Mouse (Mus musculus) heart, embryonic 10.5 days (tissue): ENCODE data around the gene Klhdc9. TPM values are rescaled to one million over a fixed set of nuclear protein-coding genes. Genes with fewer than 3 reads are reported as not detected.
A peak's percentile ranks its signal among the peaks of the same experiment; 100 is the strongest.

Experiments used
- DNase-seq: peaks from one replicate; pipeline ENCODE4 v3.0.0-alpha.2; 2017; ENCODE audit warnings: low spot score
- H3K27ac ChIP-seq: fragments of 300-500 bp; sonication (generic); 2 replicates; pipeline ENCODE4 v1.5.1; 2016; ENCODE audit warnings: mild to moderate bottlenecking
- H3K27me3 ChIP-seq: fragments of 300-500 bp; sonication (generic); 2 replicates; pipeline ENCODE4 v1.6.1; 2016; ENCODE audit warnings: mild to moderate bottlenecking; ENCODE audit not compliant: poor library complexity, insufficient read depth, severe bottlenecking
- H3K36me3 ChIP-seq: fragments of 300-500 bp; sonication (generic); 2 replicates; pipeline ENCODE4 v1.6.1; 2016; ENCODE audit warnings: mild to moderate bottlenecking, moderate library complexity
- H3K4me1 ChIP-seq: fragments of 300-500 bp; sonication (generic); 2 replicates; pipeline ENCODE4 v1.6.1; 2016; ENCODE audit warnings: mild to moderate bottlenecking
- H3K4me3 ChIP-seq: fragments of 300-500 bp; sonication (generic); 2 replicates; pipeline ENCODE4 v1.5.1; 2016; ENCODE audit warnings: mild to moderate bottlenecking, moderate library complexity
- H3K9me3 ChIP-seq: fragments of 300-500 bp; sonication (generic); 2 replicates; pipeline ENCODE4 v1.6.1; 2016; ENCODE audit warnings: mild to moderate bottlenecking, moderate library complexity
- WGBS: fragments of 180-500 bp; shearing (Covaris S2); methylation state at CpG from one replicate; pipeline ENCODE4 v1.1.7; 2016; 5-methylcytosine and 5-hydroxymethylcytosine counted together
- polyA plus RNA-seq: library from polyadenylated mRNA; unstranded; fragments of >200 nt; fragmentation: Nextera tagmentation; extraction: Ambion mirVana; gene quantifications from 2 replicates; pipeline ENCODE4 v1.2.1, GENCODE M21; 2016

Klhdc9 gene
- polyA plus RNA-seq, 1 experiment from 2014 or later, result 0.87 TPM

DNA sequence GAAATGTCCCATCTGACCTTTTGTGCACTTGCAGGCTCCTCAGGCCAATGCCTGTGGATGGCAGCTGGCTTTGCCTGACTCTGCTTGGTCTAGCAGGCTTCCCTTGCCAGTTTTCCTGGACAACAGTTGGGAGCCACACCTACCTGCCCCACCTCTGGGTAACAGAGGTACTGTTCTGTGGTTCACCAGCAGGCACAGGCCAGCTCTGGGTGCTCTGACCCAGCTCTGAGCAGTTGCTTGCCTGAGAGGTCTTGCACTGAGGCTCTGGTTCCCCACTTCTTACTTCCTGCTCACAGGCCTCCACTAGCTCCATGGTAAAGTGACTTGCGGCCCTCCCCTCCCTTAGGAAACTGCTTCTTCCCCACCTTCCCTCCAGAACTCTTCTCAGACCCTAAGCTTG, 38.6 kb downstream of the Klhdc9 start:
- H3K4me3 ChIP-seq, result no peak overlapping the region
- no peaks in the 10 kb centered on the region for H3K9me3 ChIP-seq
- H3K36me3 ChIP-seq, result peaks cover 4% of the 10 kb centered on the region; the same call in 1 of the 2 replicates
- H3K27me3 ChIP-seq, result no peaks in the 10 kb centered on the region
- DNase-seq, result no peak
- no peak overlapping the region for H3K27ac ChIP-seq
- WGBS, result 78% methylated on average over 1 of the region's 1 CpGs
- H3K4me1 ChIP-seq, result peaks cover 3% of the 10 kb centered on the region

- Histone ChIP-seq H3K9me3 (no peaks in the 10 kb centered on the region), H3K27ac (no peak overlapping the region), H3K27me3 (no peaks in the 10 kb centered on the region), H3K4me1 (peaks cover 3% of the 10 kb centered on the region), H3K36me3 (peaks cover 4% of the 10 kb centered on the region; the same call in 1 of the 2 replicates), H3K4me3 (no peak overlapping the region)
- DNase-seq, result no peak
Observed at GRCm38 (mm10) chr1:171321415-171321814, 39.2 kb downstream of the Klhdc9 start.

DNA sequence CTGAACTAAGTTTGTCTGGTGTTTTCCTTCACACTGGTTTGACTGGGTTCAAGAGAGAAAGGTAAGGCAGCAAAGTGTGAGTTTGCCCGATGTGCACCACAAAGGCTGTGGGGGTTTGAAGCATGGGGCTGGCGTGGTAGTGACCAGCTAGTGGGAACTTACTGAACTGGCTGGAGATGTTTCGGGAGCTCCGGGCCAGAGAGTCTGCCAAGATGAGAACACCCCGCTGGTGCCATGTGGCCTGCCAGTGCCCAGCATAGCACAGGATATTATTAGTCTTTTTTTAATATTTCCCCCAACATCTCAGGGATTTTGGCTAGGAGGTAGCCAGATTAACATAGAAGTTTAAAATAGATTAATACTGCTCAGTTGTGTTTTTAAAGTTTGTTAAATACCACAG, 40.4 kb downstream of the Klhdc9 start:
- DNase-seq, result no peak
- H3K4me1 ChIP-seq, result peaks cover 3% of the 10 kb centered on the region
- no peaks in the 10 kb centered on the region for H3K27me3 ChIP-seq
- no peak overlapping the region for H3K27ac ChIP-seq
- H3K36me3 ChIP-seq, result peaks cover 4% of the 10 kb centered on the region; the same call in 1 of the 2 replicates
- no peaks in the 10 kb centered on the region for H3K9me3 ChIP-seq
- 12% methylated on average over 5 of the region's 5 CpGs for WGBS
- H3K4me3 ChIP-seq, result peak overlapping the region; percentile 33

- peak overlapping the region; percentile 33 for H3K4me3 ChIP-seq
Observed at GRCm38 (mm10) chr1:171319748-171320147, 40.9 kb downstream of the Klhdc9 start.

DNA sequence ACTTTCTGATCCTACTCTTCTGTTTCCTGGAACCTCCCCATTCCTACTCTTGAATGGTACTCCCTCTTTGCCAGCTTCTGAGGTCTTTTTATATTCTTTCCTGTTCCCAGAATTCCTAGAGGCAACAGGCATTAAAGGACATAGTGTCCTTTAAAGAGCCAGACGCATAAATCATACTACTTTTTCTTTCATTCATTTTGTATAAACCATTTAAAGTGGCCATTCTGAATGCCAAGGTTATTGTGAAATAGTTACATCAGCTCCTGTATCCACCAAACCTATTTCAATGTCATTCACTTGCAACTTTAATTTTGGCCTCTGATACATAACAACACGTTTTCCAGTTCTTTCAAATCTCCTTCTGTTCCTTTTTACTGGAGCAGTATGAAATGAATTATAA, 51.3 kb downstream of the Klhdc9 start:
- H3K27me3 ChIP-seq, result no peaks in the 10 kb centered on the region
- WGBS, result 70% methylated on average over 2 of the region's 2 CpGs
- H3K9me3 ChIP-seq, result no peaks in the 10 kb centered on the region
- no peak overlapping the region for H3K4me3 ChIP-seq
- no peak for DNase-seq
- 0 out of 2 replicates have a peak, but pooled peaks cover 4% of the 10 kb centered on the region for H3K4me1 ChIP-seq
- no peaks in the 10 kb centered on the region for H3K36me3 ChIP-seq
- no peak overlapping the region for H3K27ac ChIP-seq

More at GRCm38 (mm10) chr1:171319748-171320147, 40.9 kb downstream of the Klhdc9 start:
- no peak for DNase-seq
- WGBS, result 14% methylated on average over 7 of the region's 7 CpGs
- Histone ChIP-seq H3K27me3 (no peaks in the 10 kb centered on the region), H3K27ac (no peak overlapping the region), H3K36me3 (peaks cover under 1% of the 10 kb centered on the region; the same call in 1 of the 2 replicates), H3K9me3 (no peaks in the 10 kb centered on the region), H3K4me1 (peaks cover 3% of the 10 kb centered on the region)

Other genes starting within 250 kb of the Klhdc9 start
- 1.6 and 3.7 TPM in 2 replicates for gene Cfap126, start 246.9 kb downstream of the Klhdc9 start, polyA plus RNA-seq
- 361 and 463 TPM in 2 replicates for gene Sdhc, start 210.2 kb downstream of the Klhdc9 start, polyA plus RNA-seq
- 0.06 and 0.14 TPM in 2 replicates for gene Mpz, start 210.1 kb downstream of the Klhdc9 start, polyA plus RNA-seq
- gene Pcp4l1, start 164.5 kb downstream of the Klhdc9 start, polyA plus RNA-seq, result 18.0 and 24.4 TPM in 2 replicates
- gene Nr1i3, start 146.8 kb downstream of the Klhdc9 start, polyA plus RNA-seq, result 0.14 and 0.28 TPM in 2 replicates
- 41.8 and 53.7 TPM in 2 replicates for gene Tomm40l, start 138.3 kb downstream of the Klhdc9 start, polyA plus RNA-seq
- 16.2 and 315 TPM in 2 replicates for gene Apoa2, start 135.7 kb downstream of the Klhdc9 start, polyA plus RNA-seq
- gene Fcer1g, start 126.4 kb downstream of the Klhdc9 start, polyA plus RNA-seq, result 4.9 and 12.1 TPM in 2 replicates
- gene Adamts4, start 110.4 kb downstream of the Klhdc9 start, polyA plus RNA-seq, result 2.6 and 2.8 TPM in 2 replicates
- gene Ndufs2, start 109.4 kb downstream of the Klhdc9 start, polyA plus RNA-seq, result 390 and 470 TPM in 2 replicates
- gene B4galt3, start 90.5 kb downstream of the Klhdc9 start, polyA plus RNA-seq, result 53.3 and 62.4 TPM in 2 replicates
- gene Ppox, start 79.6 kb downstream of the Klhdc9 start, polyA plus RNA-seq, result 57.1 and 59.8 TPM in 2 replicates
- 58.5 and 74.8 TPM in 2 replicates for gene Usp21, start 72.8 kb downstream of the Klhdc9 start, polyA plus RNA-seq
- gene Ufc1, start 65.8 kb downstream of the Klhdc9 start, polyA plus RNA-seq, result 86.8 and 92.0 TPM in 2 replicates
- 40.8 and 43.8 TPM in 2 replicates for gene Dedd, start 31.7 kb downstream of the Klhdc9 start, polyA plus RNA-seq
- gene Nit1, start 15.2 kb downstream of the Klhdc9 start, polyA plus RNA-seq, result 37.5 and 39.3 TPM in 2 replicates
- gene Pfdn2, start 15.1 kb downstream of the Klhdc9 start, polyA plus RNA-seq, result 109 and 150 TPM in 2 replicates
- gene Nectin4, start 9.3 kb upstream of the Klhdc9 start, polyA plus RNA-seq, result 0.38 and 1.3 TPM in 2 replicates
- 0.41 and 0.95 TPM in 2 replicates for gene Arhgap30, start 28.2 kb upstream of the Klhdc9 start, polyA plus RNA-seq
- gene Usf1, start 50.5 kb upstream of the Klhdc9 start, polyA plus RNA-seq, result 65.2 and 70.9 TPM in 2 replicates
- gene Tstd1, start 58.1 kb upstream of the Klhdc9 start, polyA plus RNA-seq, result 2.6 and 4.0 TPM in 2 replicates
- gene F11r, start 76.7 kb upstream of the Klhdc9 start, polyA plus RNA-seq, result 76.9 and 78.6 TPM in 2 replicates
- 10.7 and 10.8 TPM in 2 replicates for gene Alyref2, start 142.7 kb upstream of the Klhdc9 start, polyA plus RNA-seq
- gene Itln1, start 174.5 kb upstream of the Klhdc9 start, polyA plus RNA-seq, result not detected in 2 replicates
- 0.13 TPM in 1 of 2 replicates, not detected in the other for gene Cd244a, start 198.4 kb upstream of the Klhdc9 start, polyA plus RNA-seq
- gene Ly9, start 246.6 kb upstream of the Klhdc9 start, polyA plus RNA-seq, result not detected in 2 replicates